Mouse (Mus musculus): Measurements from ENCODE around the gene Cog7.
A peak's percentile ranks its signal among the peaks of the same experiment; 100 is the strongest.

Gene Cog7

DNA sequence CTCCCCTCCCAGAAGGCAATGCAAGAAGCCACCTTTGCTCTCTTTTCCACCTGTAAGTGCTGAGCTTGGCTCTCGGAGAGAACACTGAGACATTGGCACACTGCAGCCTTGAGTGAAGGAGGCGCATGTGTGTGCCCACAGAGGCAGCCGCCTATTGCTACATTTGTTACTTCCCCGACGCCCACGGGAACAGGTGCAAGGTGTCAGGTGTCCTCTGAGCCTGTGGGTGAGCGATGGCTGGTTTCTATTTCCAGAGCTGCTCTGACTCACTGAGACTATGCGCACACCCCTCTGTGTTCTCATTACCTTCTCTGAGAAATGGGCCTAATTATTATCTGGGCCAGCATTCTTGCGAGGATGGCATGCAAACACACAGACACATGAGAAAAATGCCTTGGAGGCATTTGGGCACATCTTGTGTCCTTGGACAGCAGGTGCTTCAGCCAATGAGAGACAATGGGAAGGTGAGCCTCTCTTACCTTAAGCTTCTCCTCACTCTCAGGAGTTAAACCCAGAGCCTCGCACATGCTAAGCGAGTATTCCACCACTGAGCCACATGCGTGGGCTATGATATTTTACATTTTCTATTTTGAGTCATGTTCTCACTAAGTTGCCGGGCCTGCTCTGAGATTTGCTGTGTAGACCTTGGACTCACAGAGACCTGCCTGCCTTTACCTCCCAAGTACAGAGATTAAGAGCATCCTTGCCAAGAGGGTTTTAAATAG lies 90.7 kb downstream of the Cog7 start:
- DNase-seq: no peak

DNA sequence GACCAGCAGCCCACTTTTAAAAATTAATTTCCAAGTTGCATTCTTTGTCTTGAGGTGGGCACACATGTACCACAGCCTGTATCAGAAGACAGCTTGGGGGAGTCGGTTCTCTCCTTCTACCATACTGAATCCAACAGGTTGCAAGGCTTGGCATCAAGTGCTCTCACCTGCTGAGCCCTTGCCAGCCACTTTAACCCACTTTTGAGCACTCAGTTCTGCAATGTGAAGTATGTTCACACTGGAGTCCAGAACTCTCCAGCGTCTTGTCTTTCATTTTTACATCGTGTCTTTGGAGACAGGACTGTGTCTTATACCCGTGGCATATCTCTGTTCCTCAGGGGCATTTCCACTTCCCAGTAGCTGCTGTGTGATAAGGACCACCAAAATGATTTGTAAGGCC lies 101.3 kb downstream of the Cog7 start:
- no peak for DNase-seq

DNA sequence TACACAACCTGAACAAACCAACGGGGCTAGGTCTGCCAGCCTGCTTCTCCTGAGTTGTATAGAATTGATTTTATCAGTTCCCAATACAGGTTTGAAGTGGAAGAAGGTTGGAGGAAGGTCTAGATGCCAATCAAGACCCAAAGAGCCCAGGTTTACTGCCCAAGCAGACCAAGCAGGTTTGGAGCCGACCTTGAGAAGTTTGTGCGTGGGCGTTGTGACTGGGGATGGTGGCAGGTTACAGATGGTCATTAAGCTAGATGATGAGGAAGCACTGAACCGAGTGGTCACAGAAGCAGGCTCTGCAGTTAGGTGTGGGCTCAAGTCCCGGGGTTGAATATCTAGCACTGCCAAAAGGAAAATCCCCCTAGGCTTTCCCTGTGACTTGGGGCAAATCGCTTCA lies 106.7 kb downstream of the Cog7 start:
- DNase-seq: no peak

DNA sequence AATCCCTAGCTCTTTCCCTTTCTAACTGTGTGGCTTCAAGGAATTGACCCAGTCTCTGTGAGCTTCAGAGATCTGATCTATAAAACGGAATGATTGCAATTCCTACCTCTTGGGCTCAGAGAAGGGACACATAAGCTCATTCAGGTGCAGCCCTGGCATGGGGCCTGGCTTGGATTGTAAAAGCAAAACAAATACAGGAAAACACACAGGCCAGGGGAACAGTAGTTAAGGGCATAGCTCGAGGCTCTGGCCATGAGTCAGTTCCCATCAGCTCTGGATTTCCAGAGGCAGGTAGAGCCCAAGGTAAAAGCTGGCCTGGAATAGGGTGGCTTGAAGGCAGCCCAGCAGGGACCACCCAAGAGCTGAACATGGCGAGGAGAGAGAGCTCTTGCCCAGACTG lies 107.5 kb downstream of the Cog7 start:
- DNase-seq: peak; percentile 16

DNA sequence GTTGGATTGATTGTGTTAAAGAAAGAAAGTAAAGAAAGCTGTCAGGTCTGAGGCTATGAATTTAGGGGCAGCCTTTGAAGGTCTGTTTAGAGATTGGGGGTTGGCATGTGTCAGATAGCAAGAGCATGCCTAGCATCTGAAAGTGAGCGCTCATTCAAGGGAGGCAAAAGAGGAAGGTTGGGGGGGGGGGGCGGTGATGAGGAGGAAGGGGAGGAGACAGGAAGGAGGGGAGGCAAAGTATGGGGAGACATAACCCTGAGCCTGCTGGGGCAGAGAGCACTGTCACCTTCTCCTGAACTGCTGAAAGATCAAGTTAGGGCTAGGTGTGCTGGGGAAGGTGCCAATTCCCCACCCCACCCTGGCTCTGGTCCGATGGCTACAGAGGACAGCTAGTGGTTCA lies 109.9 kb downstream of the Cog7 start:
- DNase-seq: no peak

DNA sequence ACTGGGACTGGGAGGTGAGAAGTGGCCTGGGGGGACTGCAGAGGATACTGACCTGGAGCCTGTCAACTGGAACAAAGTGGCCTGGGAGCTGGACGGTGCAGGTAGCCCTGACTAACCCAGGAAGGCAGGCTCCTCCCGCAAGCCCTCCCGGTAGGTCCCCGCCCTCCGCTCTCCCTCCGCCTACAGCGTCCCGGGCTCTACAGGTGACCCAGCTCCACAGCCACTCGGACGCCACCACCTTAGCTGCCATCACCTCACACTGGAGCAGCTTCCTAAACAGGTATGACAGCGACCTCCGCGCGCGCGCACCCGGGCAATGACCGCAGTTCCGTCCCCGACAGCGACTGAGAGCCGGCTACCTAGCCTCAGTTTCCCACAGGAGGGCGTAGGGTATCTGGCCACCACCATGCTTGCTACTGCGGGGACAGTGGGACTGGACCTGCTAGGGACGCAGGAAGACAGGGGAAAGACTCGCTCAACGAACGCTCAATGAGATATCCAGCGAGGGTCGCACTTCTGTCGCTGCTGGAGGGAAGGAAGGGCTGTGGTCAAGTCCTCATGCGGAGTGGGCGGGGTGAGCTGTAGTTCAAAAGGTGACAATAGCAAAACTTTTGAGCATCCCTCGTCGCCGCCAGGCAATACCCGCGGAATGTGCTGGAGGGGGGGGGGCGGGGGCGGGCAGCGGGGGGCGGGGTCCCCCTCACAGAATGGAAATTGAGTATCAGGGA lies 116.5 kb downstream of the Cog7 start, which contains the start of gene Scnn1b:
TSS of gene Scnn1b (plus strand) at position 181 of the 728 bp plus-strand sequence.
- DNase-seq: peak; percentile 40

DNA sequence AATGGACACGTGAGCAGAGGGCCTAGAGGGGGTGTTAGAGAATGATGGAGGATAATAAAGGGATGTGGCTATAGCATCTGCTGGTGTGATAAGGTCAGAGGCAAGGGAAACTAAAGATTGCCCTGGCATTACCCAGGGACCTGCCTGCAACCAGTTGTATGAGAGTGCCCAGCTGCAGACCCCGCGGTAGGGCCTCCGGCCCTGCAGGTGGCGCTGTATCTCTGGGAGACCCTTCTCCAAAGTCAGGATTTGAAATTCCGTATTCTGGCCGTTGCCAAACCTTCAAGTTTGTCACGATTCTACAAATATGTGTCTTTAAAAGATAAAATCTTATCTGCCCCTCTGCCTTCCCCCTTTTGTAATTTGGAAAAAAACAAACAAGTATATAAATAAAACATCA lies 122.6 kb downstream of the Cog7 start:
- no peak for DNase-seq

DNA sequence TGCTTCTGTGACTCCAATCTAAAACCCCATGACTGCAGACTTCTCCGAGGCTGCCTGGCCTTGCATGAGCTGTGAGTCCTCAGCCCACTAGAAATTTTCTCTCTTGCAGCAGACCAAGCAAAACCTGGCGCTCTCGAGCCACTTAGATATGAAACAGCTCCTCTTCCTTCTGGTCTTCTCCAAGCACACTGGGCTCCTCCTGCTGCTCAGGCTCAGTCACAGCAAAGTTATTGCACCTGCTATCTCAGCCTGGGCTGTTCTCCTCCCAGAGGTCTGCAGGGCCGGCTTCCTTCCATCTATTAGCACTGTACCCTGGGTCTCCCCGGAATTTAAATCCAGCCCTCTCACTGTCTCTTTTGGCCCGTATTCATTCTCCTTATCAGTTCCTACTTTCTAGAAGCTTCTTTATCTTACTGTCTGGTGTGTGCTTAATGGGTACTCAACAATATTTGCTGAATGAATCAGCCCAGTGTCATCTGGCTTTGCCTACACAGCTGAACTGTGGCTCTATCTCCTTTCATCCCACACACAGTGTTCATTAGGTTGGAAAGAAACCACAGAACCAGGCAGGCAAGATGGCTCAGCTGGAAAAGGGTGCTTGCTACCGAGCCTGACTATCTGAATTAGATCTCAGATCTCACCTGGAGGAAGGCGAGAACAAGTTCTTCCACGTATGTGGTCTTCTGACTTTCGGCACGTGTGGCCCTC lies 124.2 kb downstream of the Cog7 start:
- DNase-seq: no peak

DNA sequence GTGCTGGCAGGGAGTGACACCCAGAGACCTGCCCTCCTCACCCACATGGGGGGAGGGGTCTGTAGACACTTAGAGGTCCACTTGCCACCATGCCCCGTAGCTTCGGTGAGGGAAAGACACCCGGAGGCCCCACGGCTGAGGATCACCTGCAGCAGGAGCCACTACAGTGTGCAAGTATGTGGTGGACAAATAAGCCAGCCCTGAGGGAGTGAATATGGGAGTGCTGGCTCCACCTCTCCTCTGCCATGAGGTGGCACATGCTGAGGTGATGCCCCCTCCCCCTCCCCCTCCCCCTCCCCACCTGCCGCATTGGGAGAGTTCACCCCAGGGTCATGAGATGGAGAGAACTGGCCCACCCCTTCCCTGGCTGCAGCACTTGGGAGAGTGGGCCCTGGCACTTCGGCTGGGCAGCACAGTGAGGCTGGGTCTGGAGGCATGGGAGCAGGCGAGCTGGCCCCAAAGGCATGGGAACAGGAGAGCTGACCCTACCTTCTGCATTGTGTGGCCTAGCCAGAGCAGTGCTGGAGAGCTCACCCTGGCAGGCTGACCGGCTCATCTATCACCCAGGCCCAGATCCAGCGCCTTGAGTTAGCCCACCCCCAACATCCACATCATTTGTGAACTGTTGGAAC lies 132.9 kb downstream of the Cog7 start:
- no peak for DNase-seq

DNA sequence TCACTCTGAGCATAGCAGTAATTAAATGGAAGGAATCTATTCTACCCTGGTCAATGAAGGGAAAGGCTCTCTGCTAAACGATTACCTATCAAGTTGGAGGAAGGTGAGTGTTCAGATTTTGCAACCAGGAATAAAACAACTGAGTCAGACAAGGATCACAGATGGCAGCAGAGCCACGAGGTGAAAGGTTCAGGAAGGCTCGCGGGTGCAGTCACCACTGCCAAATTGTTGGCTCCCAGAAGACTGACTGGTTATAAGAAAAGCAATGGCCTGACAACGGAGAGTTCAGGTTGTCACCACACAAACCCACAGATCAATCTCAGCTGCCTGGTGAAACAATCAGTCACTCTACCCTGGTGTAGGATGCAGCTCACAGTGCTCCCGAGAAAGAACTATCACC lies 135.5 kb downstream of the Cog7 start:
- DNase-seq: no peak

DNA sequence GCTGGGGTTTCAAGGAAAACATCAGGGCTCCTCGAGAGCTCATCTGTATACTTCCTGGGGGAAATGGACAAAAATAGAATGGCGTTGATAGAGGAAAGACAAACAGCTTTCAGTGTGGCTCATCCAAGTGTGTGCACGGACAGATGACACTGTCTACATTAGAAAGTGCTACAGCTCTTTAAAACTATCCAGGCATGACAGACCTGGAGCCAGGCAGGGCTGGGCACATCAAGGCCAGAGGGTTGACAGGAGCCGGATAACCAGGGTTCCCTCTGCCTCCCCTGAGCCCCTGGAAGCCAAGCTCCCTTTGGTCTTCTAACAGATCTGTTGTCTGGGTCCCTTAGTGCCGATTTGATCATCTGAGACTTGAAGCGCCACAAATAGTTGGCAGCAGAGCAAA lies 139.3 kb downstream of the Cog7 start:
- DNase-seq: no peak

DNA sequence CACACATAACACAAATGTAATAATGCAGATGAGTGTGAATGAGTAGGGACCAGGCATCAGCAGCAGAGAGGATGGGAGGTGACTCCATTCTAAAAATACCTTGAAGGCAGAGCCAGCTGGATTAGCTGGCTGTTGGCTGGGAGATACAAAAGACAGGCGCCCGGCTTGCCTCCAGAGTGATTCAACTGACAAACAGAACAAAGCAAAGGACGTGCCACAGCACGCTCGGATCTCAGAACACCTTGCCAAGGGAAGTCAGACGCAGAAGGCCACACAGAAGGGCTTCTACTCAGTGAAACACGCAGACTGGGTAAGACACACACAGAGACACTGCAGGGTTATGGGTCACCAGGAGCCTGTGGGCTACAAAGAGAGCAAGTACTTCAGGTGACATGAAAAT lies 140.7 kb downstream of the Cog7 start:
- DNase-seq: no peak

DNA sequence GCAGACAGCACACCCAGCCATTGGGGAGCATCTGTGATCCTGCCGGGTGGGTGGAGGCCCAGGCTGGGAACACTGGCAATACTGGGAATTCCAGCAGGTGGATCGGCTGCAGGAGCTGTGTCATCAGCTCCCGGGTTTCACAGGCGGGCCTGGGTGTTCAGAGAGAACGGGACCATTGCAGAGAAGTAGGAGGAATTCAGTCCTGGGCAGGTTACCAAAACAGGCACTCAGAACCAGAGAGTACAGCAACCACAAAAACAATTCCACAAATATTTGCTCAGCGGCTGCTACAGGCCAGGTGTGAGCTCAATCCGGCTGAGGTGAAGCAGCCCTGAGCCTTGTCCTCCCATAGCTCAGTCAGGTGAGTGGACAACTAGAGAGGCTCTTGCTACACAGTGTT lies 144.7 kb downstream of the Cog7 start:
- no peak for DNase-seq

DNA sequence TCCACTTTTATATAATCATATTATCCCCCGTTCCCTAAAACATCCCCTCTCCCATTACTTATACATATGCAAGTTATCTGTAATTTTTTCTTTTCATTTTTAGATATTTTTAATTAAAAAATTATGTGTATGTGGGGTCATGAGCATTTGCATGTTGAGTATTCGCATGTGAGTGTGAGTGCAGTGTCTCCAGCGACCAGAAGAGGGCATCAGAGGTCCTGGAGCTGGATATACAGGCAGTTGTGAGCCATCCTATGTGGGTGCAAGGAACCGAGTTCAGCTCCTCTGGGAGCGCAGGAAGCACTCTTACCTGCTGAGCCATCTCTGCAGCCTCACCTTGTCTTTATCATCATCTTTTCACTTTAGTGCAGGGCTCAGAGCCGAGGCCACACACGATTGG lies 146.1 kb downstream of the Cog7 start:
- DNase-seq: no peak
